Mouse (Mus musculus): ENCODE data around the gene Olfr785.
"Not testable (repeated sequence)": the region's sequence is repeated elsewhere in the genome, so short reads cannot be mapped to it uniquely, and the experiment has no call there.

Olfr785 gene

GRCm38 (mm10) chr10:129405126-129405525 is at the start of gene Olfr785:
Olfr785 (plus strand) TSS chr10:129405426.
- no peak for DNase-seq (ENCODE audit: extremely low spot score, low read depth, low spot score)

- DNase-seq (ENCODE audit: extremely low spot score, low read depth, low spot score) = not testable (repeated sequence)
Measured at GRCm38 (mm10) chr10:129356496-129356895, 48.7 kb upstream of the Olfr785 start.

- no peak for DNase-seq (ENCODE audit: extremely low spot score, low read depth, low spot score)
Measured at GRCm38 (mm10) chr10:129357307-129357706, 47.9 kb upstream of the Olfr785 start.

GRCm38 (mm10) chr10:129374051-129374450 is 31.2 kb upstream of the Olfr785 start:
- not testable (repeated sequence) for DNase-seq (ENCODE audit: extremely low spot score, low read depth, low spot score)

- DNase-seq (ENCODE audit: extremely low spot score, low read depth, low spot score) = no peak
Measured at GRCm38 (mm10) chr10:129383783-129384182, 21.4 kb upstream of the Olfr785 start, which contains the start of gene Olfr784. Olfr784 (plus strand) TSS chr10:129384083.

- no peak for DNase-seq (ENCODE audit: extremely low spot score, low read depth, low spot score)
Measured at GRCm38 (mm10) chr10:129400892-129401291, 4.3 kb upstream of the Olfr785 start.

GRCm38 (mm10) chr10:129427006-129427405 is 21.8 kb downstream of the Olfr785 start, which contains the start of gene Olfr786:
Olfr786 (plus strand) TSS chr10:129427306.
- DNase-seq (ENCODE audit: extremely low spot score, low read depth, low spot score) = no peak

Measured in hindlimb bud, embryonic 11.5 days (tissue).